Mouse (Mus musculus): ENCODE measurements around the gene Pcsk7. TPM values are rescaled to one million over a fixed set of nuclear protein-coding genes. Genes with fewer than 3 reads are reported as not detected.

Gene Pcsk7
- polyA plus RNA-seq, 1 experiment from 2014 or later = 26.9 TPM

GRCm38 (mm10) chr9:45976884-45977283 lies 70.6 kb downstream of the Pcsk7 start:
- ATAC-seq (ENCODE audit: insufficient read depth, low FRiP score) = no peak
- Histone ChIP-seq H3K27me3 (ENCODE audit: control insufficient read depth, insufficient read depth, low read length) (no peaks in the 10 kb centered on the region), H3K9ac (ENCODE audit: low read length) (no peak overlapping the region), H3K9me3 (replicated peaks; ENCODE audit: control insufficient read depth, low read length) (no peaks in the 10 kb centered on the region), H3K27ac (ENCODE audit: low read length) (no peak overlapping the region), H3K4me2 (ENCODE audit: low read depth, low read length) (no peak overlapping the region), H3K4me1 (ENCODE audit: control insufficient read depth, insufficient read depth, low read length) (peaks cover 4% of the 10 kb centered on the region; the same call in 1 of the 2 replicates), H3K36me3 (ENCODE audit: control insufficient read depth, insufficient read depth, low read length) (peaks cover 9% of the 10 kb centered on the region; the same call in 1 of the 2 replicates), H3K4me3 (replicated peaks; ENCODE audit: low read length) (no peak overlapping the region)
- WGBS = 77% methylated on average over 2 of the region's 2 CpGs

Small RNAs within 50 kb of the gene (microRNA-seq; reads per million reads assigned to microRNA genes)
- gene Mir7087 = not detected

Other genes with a start within 250 kb of the Pcsk7 start
- gene Cep164, start 77.8 kb upstream of the Pcsk7 start, polyA plus RNA-seq (2015; fragmentation: Nextera tagmentation; extraction: Ambion mirVana) = 19.6 and 21.1 TPM in 2 replicates
- 23.2 and 24.1 TPM in 2 replicates for gene Bace1, start 67.9 kb upstream of the Pcsk7 start, polyA plus RNA-seq (2015; fragmentation: Nextera tagmentation; extraction: Ambion mirVana)
- gene Rnf214, start 414 bp downstream of the Pcsk7 start, polyA plus RNA-seq (2015; fragmentation: Nextera tagmentation; extraction: Ambion mirVana) = 34.5 and 39.8 TPM in 2 replicates
- 572 and 707 TPM in 2 replicates for gene Tagln, start 29.6 kb downstream of the Pcsk7 start, polyA plus RNA-seq (2015; fragmentation: Nextera tagmentation; extraction: Ambion mirVana)
- gene Sidt2, start 48.8 kb downstream of the Pcsk7 start, polyA plus RNA-seq (2015; fragmentation: Nextera tagmentation; extraction: Ambion mirVana) = 40.9 and 41.7 TPM in 2 replicates
- gene Pafah1b2, start 106.2 kb downstream of the Pcsk7 start, polyA plus RNA-seq (2015; fragmentation: Nextera tagmentation; extraction: Ambion mirVana) = 143 and 152 TPM in 2 replicates
- gene Sik3, start 106.3 kb downstream of the Pcsk7 start, polyA plus RNA-seq (2015; fragmentation: Nextera tagmentation; extraction: Ambion mirVana) = 5.1 and 5.7 TPM in 2 replicates